Mouse (Mus musculus): ENCODE measurements at regions not wholly inside any gene's neighbourhood (a gene's known extent, or its start where the extent isn't known, plus 50 kb on each side); places are given as distances from the start of the nearest gene placed in this dataset.

DNA sequence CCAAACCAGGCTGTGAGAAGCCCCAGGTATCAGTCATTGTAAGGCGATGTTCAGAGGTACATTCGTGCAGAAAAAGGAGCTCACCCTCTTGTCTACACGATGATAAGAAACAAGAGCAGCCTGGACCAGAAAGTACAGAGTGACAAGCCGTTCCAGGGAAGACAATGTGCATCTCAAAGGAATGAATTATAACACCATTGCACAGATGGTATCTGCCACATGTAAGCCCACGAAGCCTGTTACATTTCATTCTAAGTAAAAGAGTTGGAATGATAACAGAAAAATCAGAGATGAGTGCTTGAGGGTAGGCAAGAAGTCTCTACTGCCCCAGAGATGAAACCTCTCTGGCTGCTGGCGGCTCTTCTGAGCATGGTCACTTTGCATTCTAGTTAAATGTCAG is 159.3 kb upstream of the Rad23b start:
- 71% methylated on average over 6 of the region's 6 CpGs for WGBS
- no peak overlapping the region for H3K4me2 ChIP-seq (ENCODE audit: low read depth, low read length)
- no peak overlapping the region for H3K9ac ChIP-seq (ENCODE audit: low read depth, low read length)
- no peak for ATAC-seq
- no peak overlapping the region for H3K4me3 ChIP-seq (ENCODE audit: low read length)
- no peaks in the 10 kb centered on the region for H3K4me1 ChIP-seq (ENCODE audit: control insufficient read depth, insufficient read depth, low read length)
- no peaks in the 10 kb centered on the region for H3K36me3 ChIP-seq (ENCODE audit: control insufficient read depth, insufficient read depth, low read length)
- H3K27me3 ChIP-seq (replicated peaks; ENCODE audit: control insufficient read depth, insufficient read depth, low read length) = no peaks in the 10 kb centered on the region
- H3K9me3 ChIP-seq (ENCODE audit: control insufficient read depth, low read length) = no peaks in the 10 kb centered on the region
- H3K27ac ChIP-seq (ENCODE audit: low read length) = no peak overlapping the region

DNA sequence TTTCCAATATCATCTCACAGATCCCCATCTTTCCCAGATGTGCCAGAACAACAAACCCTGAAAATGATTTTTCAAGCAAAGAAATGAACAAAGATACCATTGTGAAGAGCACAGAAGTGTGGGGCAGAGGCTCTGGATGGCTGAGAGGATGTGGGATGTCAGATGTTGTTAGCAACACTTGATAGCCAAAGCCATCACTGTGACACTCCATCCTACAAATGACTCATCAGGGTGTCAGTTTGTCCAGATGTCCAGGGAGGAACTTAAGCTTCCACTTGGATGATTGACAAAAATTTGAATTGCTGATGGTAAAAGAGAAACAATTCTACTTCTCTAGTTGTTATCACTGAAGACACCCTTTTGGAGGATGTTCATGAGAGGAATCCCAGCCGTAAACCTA is 155.8 kb upstream of the Rad23b start:
- H3K36me3 ChIP-seq (ENCODE audit: control insufficient read depth, insufficient read depth, low read length) = no peaks in the 10 kb centered on the region
- no peaks in the 10 kb centered on the region for H3K27me3 ChIP-seq (replicated peaks; ENCODE audit: control insufficient read depth, insufficient read depth, low read length)
- no peaks in the 10 kb centered on the region for H3K9me3 ChIP-seq (ENCODE audit: control insufficient read depth, low read length)
- H3K9ac ChIP-seq (ENCODE audit: low read depth, low read length) = no peak overlapping the region
- H3K27ac ChIP-seq (ENCODE audit: low read length) = no peak overlapping the region
- no peak overlapping the region for H3K4me3 ChIP-seq (ENCODE audit: low read length)
- no peak overlapping the region for H3K4me2 ChIP-seq (ENCODE audit: low read depth, low read length)
- WGBS = 92% methylated on average over 1 of the region's 1 CpGs
- H3K4me1 ChIP-seq (ENCODE audit: control insufficient read depth, insufficient read depth, low read length) = no peaks in the 10 kb centered on the region
- ATAC-seq = no peak

- 83% methylated on average over 4 of the region's 4 CpGs for WGBS
- H3K4me2 ChIP-seq (ENCODE audit: low read depth, low read length) = no peak overlapping the region
- ATAC-seq = no peak
- H3K9me3 ChIP-seq (ENCODE audit: control insufficient read depth, low read length) = no peaks in the 10 kb centered on the region
- no peak overlapping the region for H3K9ac ChIP-seq (ENCODE audit: low read depth, low read length)
- no peaks in the 10 kb centered on the region for H3K36me3 ChIP-seq (ENCODE audit: control insufficient read depth, insufficient read depth, low read length)
- H3K4me1 ChIP-seq (ENCODE audit: control insufficient read depth, insufficient read depth, low read length) = no peaks in the 10 kb centered on the region
- no peak overlapping the region for H3K27ac ChIP-seq (ENCODE audit: low read length)
- H3K4me3 ChIP-seq (ENCODE audit: low read length) = no peak overlapping the region
- H3K27me3 ChIP-seq (replicated peaks; ENCODE audit: control insufficient read depth, insufficient read depth, low read length) = no peaks in the 10 kb centered on the region
Observed at GRCm38 (mm10) chr4:55194552-55194951, 155.3 kb upstream of the Rad23b start.

DNA sequence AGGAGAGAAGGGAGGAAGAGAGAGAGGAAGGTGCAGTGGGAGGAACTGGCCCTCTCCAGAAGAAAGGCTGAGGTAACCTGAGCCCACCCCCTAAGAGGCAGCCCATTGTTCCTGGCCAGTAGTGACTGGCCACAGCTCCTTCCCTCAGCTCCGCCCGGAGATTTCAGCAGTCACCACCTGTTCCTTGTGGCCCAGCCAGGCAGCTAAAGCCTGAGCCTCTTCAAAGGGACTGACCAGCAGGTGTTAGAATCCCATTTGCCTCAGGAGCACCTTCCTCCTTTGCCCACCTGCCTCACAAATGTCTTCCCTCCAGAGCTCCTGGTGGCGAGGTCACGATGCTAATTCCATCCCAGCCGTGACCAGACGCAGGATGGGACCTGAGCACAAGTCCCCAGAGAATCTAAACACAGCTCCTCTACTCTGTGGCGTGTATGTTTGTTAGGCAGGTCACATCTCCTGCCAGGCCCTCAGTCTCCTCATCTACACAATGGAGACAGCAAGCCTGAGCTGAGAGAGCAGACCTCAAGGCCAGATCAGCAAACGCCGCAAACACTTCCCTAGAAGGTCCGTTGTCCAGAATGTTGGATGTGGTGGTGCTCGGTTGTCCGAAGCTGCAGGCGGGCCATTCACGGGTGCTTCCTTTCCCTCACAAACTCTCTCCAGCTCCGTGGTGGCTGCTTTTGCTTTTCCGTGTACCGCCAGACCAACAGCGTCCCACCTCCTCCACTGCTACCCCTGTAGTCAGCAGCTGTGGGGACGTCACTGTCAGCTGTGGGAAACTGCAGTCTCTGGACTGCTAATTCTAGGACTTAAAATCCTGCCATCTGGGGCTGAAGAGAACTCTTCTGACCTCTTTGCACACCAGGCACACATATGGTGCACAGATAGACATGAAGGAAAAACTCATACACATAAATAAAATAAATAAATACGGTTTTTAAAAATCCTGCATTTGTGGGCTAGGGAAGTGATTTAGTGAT is 145.8 kb upstream of the Rad23b start:
- Histone ChIP-seq H3K27ac (ENCODE audit: low read length) (no peak overlapping the region), H3K36me3 (ENCODE audit: control insufficient read depth, insufficient read depth, low read length) (no peaks in the 10 kb centered on the region), H3K9ac (ENCODE audit: low read depth, low read length) (no peak overlapping the region), H3K4me3 (ENCODE audit: low read length) (no peak overlapping the region), H3K9me3 (ENCODE audit: control insufficient read depth, low read length) (no peaks in the 10 kb centered on the region), H3K4me1 (ENCODE audit: control insufficient read depth, insufficient read depth, low read length) (0 out of 2 replicates have a peak, but pooled peaks cover 2% of the 10 kb centered on the region), H3K27me3 (replicated peaks; ENCODE audit: control insufficient read depth, insufficient read depth, low read length) (no peaks in the 10 kb centered on the region), H3K4me2 (ENCODE audit: low read depth, low read length) (no peak overlapping the region)
- WGBS = 53% methylated on average over 20 of the region's 20 CpGs
- ATAC-seq = no peak

DNA sequence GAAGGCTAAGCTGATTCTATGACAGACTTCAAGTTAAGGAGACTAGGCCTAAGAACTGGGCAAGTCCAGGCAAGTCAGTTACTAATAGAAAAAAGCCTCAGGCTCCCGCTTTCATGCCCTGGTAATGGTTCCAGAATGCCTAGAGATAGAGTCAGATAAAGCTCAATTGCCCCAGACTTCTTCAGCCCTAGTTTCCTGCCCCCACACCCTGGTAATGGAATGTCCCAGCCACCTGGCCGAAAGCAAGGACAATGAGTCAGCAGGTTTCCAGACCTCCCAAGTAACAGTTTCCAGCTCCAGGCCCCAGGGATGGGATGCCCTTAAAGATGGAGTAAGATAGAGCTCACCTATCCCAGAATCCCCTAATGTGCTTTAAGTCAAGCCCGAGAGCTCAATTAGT is 143.6 kb upstream of the Rad23b start:
- WGBS = 86% methylated on average over 3 of the region's 3 CpGs
- no peaks in the 10 kb centered on the region for H3K36me3 ChIP-seq (ENCODE audit: control insufficient read depth, insufficient read depth, low read length)
- no peak overlapping the region for H3K4me3 ChIP-seq (ENCODE audit: low read length)
- H3K4me1 ChIP-seq (ENCODE audit: control insufficient read depth, insufficient read depth, low read length) = 0 out of 2 replicates have a peak, but pooled peaks cover 2% of the 10 kb centered on the region
- no peak overlapping the region for H3K27ac ChIP-seq (ENCODE audit: low read length)
- ATAC-seq = no peak
- H3K27me3 ChIP-seq (replicated peaks; ENCODE audit: control insufficient read depth, insufficient read depth, low read length) = no peaks in the 10 kb centered on the region
- no peaks in the 10 kb centered on the region for H3K9me3 ChIP-seq (ENCODE audit: control insufficient read depth, low read length)
- no peak overlapping the region for H3K4me2 ChIP-seq (ENCODE audit: low read depth, low read length)
- no peak overlapping the region for H3K9ac ChIP-seq (ENCODE audit: low read depth, low read length)

GRCm38 (mm10) chr4:55207749-55208385 is 142.0 kb upstream of the Rad23b start:
- Histone ChIP-seq H3K36me3 (ENCODE audit: control insufficient read depth, insufficient read depth, low read length) (no peaks in the 10 kb centered on the region), H3K4me3 (ENCODE audit: low read length) (no peak overlapping the region), H3K27ac (ENCODE audit: low read length) (no peak overlapping the region), H3K4me2 (ENCODE audit: low read depth, low read length) (no peak overlapping the region), H3K9me3 (ENCODE audit: control insufficient read depth, low read length) (no peaks in the 10 kb centered on the region), H3K9ac (ENCODE audit: low read depth, low read length) (no peak overlapping the region), H3K27me3 (replicated peaks; ENCODE audit: control insufficient read depth, insufficient read depth, low read length) (no peaks in the 10 kb centered on the region), H3K4me1 (ENCODE audit: control insufficient read depth, insufficient read depth, low read length) (0 out of 2 replicates have a peak, but pooled peaks cover 2% of the 10 kb centered on the region)
- WGBS = 44% methylated on average over 13 of the region's 13 CpGs
- no peak for ATAC-seq

- Histone ChIP-seq H3K27ac (ENCODE audit: low read length) (no peak overlapping the region), H3K4me1 (ENCODE audit: control insufficient read depth, insufficient read depth, low read length) (0 out of 2 replicates have a peak, but pooled peaks cover 2% of the 10 kb centered on the region), H3K27me3 (replicated peaks; ENCODE audit: control insufficient read depth, insufficient read depth, low read length) (no peaks in the 10 kb centered on the region), H3K9ac (ENCODE audit: low read depth, low read length) (no peak overlapping the region), H3K36me3 (ENCODE audit: control insufficient read depth, insufficient read depth, low read length) (no peaks in the 10 kb centered on the region), H3K9me3 (ENCODE audit: control insufficient read depth, low read length) (no peaks in the 10 kb centered on the region), H3K4me3 (ENCODE audit: low read length) (no peak overlapping the region), H3K4me2 (ENCODE audit: low read depth, low read length) (no peak overlapping the region)
- WGBS = 21% methylated on average over 21 of the region's 21 CpGs
- ATAC-seq = no peak
Observed at GRCm38 (mm10) chr4:55208386-55209345, 141.2 kb upstream of the Rad23b start.

- H3K9me3 ChIP-seq (ENCODE audit: control insufficient read depth, low read length) = no peaks in the 10 kb centered on the region
- no peak overlapping the region for H3K27ac ChIP-seq (ENCODE audit: low read length)
- no peak for ATAC-seq
- no peaks in the 10 kb centered on the region for H3K36me3 ChIP-seq (ENCODE audit: control insufficient read depth, insufficient read depth, low read length)
- H3K27me3 ChIP-seq (replicated peaks; ENCODE audit: control insufficient read depth, insufficient read depth, low read length) = no peaks in the 10 kb centered on the region
- no peak overlapping the region for H3K9ac ChIP-seq (ENCODE audit: low read depth, low read length)
- H3K4me1 ChIP-seq (ENCODE audit: control insufficient read depth, insufficient read depth, low read length) = no peaks in the 10 kb centered on the region
- WGBS = 49% methylated on average over 9 of the region's 9 CpGs
- no peak overlapping the region for H3K4me2 ChIP-seq (ENCODE audit: low read depth, low read length)
- H3K4me3 ChIP-seq (ENCODE audit: low read length) = no peak overlapping the region
Observed at GRCm38 (mm10) chr4:55215425-55216174, 134.2 kb upstream of the Rad23b start.
